Mouse (Mus musculus) forebrain, embryonic 12.5 days (tissue): ENCODE measurements around the gene Foxd1. TPM values are rescaled to one million over a fixed set of nuclear protein-coding genes. Genes with fewer than 3 reads are reported as not detected.

Experiments used
- ATAC-seq: fragments of 200-750 bp; cut with Nextera tagmentation; 2 replicates; pipeline ENCODE4 v1.8.0; 2017; ENCODE audit warnings: moderate TSS enrichment; ENCODE audit not compliant: low FRiP score
- H3K27ac ChIP-seq: fragments of 300-500 bp; sonication (generic); 2 replicates; pipeline ENCODE4 v1.5.1; 2016; ENCODE audit warnings: mild to moderate bottlenecking
- H3K27me3 ChIP-seq: fragments of 300-500 bp; sonication (generic); 2 replicates; pipeline ENCODE4 v1.6.1; 2016; ENCODE audit warnings: mild to moderate bottlenecking
- H3K36me3 ChIP-seq: fragments of 300-500 bp; sonication (generic); replicated peaks from 2 replicates; pipeline ENCODE4 v1.6.1; 2016; ENCODE audit warnings: mild to moderate bottlenecking
- H3K4me1 ChIP-seq: fragments of 300-500 bp; sonication (generic); 2 replicates; pipeline ENCODE4 v1.6.1; 2016
- H3K4me2 ChIP-seq: fragments of 300-500 bp; sonication (generic); 2 replicates; pipeline ENCODE4 v1.6.1; 2016; ENCODE audit warnings: mild to moderate bottlenecking, moderate library complexity
- H3K4me3 ChIP-seq: fragments of 300-500 bp; sonication (generic); replicated peaks from 2 replicates; pipeline ENCODE4 v1.5.1; 2016; ENCODE audit warnings: mild to moderate bottlenecking
- H3K9ac ChIP-seq: fragments of 300-500 bp; sonication (generic); 2 replicates; pipeline ENCODE4 v1.6.1; 2016; ENCODE audit warnings: mild to moderate bottlenecking
- H3K9me3 ChIP-seq: fragments of 300-500 bp; sonication (generic); 2 replicates; pipeline ENCODE4 v1.6.1; 2016
- WGBS: fragments of 180-500 bp; shearing (Covaris S2); methylation state at CpG from one replicate; pipeline ENCODE4 v1.1.7; 2016; 5-methylcytosine and 5-hydroxymethylcytosine counted together
- polyA plus RNA-seq: library from polyadenylated mRNA; unstranded; fragments of >200 nt; fragmentation: Nextera tagmentation; extraction: Ambion mirVana; gene quantifications from 2 replicates; pipeline ENCODE4 v1.2.1, GENCODE M21; 2016

Foxd1 gene
- polyA plus RNA-seq, 1 experiment from 2014 or later: 4.2 TPM

GRCm38 (mm10) chr13:98317911-98318310 is 36.1 kb upstream of the Foxd1 start:
- WGBS: 90% methylated on average over 6 of the region's 6 CpGs
- H3K27ac ChIP-seq: no peak overlapping the region
- H3K9ac ChIP-seq: no peak overlapping the region
- H3K36me3 ChIP-seq: peaks cover 14% of the 10 kb centered on the region
- H3K27me3 ChIP-seq: no peaks in the 10 kb centered on the region
- no peaks in the 10 kb centered on the region for H3K9me3 ChIP-seq
- peaks cover 16% of the 10 kb centered on the region for H3K4me1 ChIP-seq
- H3K4me2 ChIP-seq: peak overlapping the region; percentile 71
- no peak overlapping the region for H3K4me3 ChIP-seq
- no peak for ATAC-seq

- WGBS: 82% methylated on average over 11 of the region's 11 CpGs
- H3K36me3 ChIP-seq: no peaks in the 10 kb centered on the region; the same call in 1 of the 2 replicates
- H3K9me3 ChIP-seq: no peaks in the 10 kb centered on the region
- no peak overlapping the region for H3K4me2 ChIP-seq
- no peak overlapping the region for H3K4me3 ChIP-seq
- no peak overlapping the region for H3K27ac ChIP-seq
- ATAC-seq: no peak
- H3K4me1 ChIP-seq: no peaks in the 10 kb centered on the region
- no peak overlapping the region for H3K9ac ChIP-seq
- no peaks in the 10 kb centered on the region for H3K27me3 ChIP-seq
Observed at GRCm38 (mm10) chr13:98325034-98325433, 29.0 kb upstream of the Foxd1 start.

GRCm38 (mm10) chr13:98332106-98332505 is 21.9 kb upstream of the Foxd1 start:
- no peaks in the 10 kb centered on the region for H3K4me1 ChIP-seq

GRCm38 (mm10) chr13:98336205-98336604 is 17.8 kb upstream of the Foxd1 start:
- Histone ChIP-seq H3K4me2 (no peak overlapping the region), H3K4me3 (no peak overlapping the region), H3K27me3 (peaks cover 10% of the 10 kb centered on the region; the same call in 1 of the 2 replicates), H3K9ac (no peak overlapping the region), H3K4me1 (no peaks in the 10 kb centered on the region), H3K36me3 (no peaks in the 10 kb centered on the region), H3K9me3 (no peaks in the 10 kb centered on the region), H3K27ac (no peak overlapping the region)
- 91% methylated on average over 1 of the region's 1 CpGs for WGBS
- no peak for ATAC-seq

More at GRCm38 (mm10) chr13:98332106-98332505, 21.9 kb upstream of the Foxd1 start:
- H3K9me3 ChIP-seq: no peaks in the 10 kb centered on the region
- no peak for ATAC-seq
- H3K9ac ChIP-seq: no peak overlapping the region
- H3K4me2 ChIP-seq: no peak overlapping the region
- no peaks in the 10 kb centered on the region for H3K36me3 ChIP-seq
- no peak overlapping the region for H3K27ac ChIP-seq
- 49% methylated on average over 2 of the region's 2 CpGs for WGBS
- H3K27me3 ChIP-seq: no peaks in the 10 kb centered on the region
- H3K4me3 ChIP-seq: no peak overlapping the region

- no peak overlapping the region for H3K4me2 ChIP-seq
- 81% methylated on average over 5 of the region's 5 CpGs for WGBS
- no peak for ATAC-seq
- H3K27me3 ChIP-seq: peaks cover 21% of the 10 kb centered on the region
- H3K27ac ChIP-seq: no peak overlapping the region
- no peaks in the 10 kb centered on the region for H3K4me1 ChIP-seq
- no peaks in the 10 kb centered on the region for H3K36me3 ChIP-seq
- no peak overlapping the region for H3K9ac ChIP-seq
- no peak overlapping the region for H3K4me3 ChIP-seq
- H3K9me3 ChIP-seq: no peaks in the 10 kb centered on the region
Observed at GRCm38 (mm10) chr13:98340506-98340905, 13.5 kb upstream of the Foxd1 start.

GRCm38 (mm10) chr13:98349491-98349890 is 4.6 kb upstream of the Foxd1 start:
- no peak overlapping the region for H3K27ac ChIP-seq
- peaks cover 67% of the 10 kb centered on the region for H3K27me3 ChIP-seq
- H3K9me3 ChIP-seq: no peaks in the 10 kb centered on the region
- 80% methylated on average over 4 of the region's 4 CpGs for WGBS
- no peak overlapping the region for H3K4me3 ChIP-seq
- no peak overlapping the region for H3K4me2 ChIP-seq
- H3K36me3 ChIP-seq: no peaks in the 10 kb centered on the region
- H3K9ac ChIP-seq: no peak overlapping the region
- no peak for ATAC-seq
- H3K4me1 ChIP-seq: peaks cover 11% of the 10 kb centered on the region

- H3K27me3 ChIP-seq: peaks cover 75% of the 10 kb centered on the region
- H3K4me2 ChIP-seq: no peak overlapping the region
- H3K4me1 ChIP-seq: peaks cover 26% of the 10 kb centered on the region
- no peak for ATAC-seq
- H3K27ac ChIP-seq: no peak overlapping the region
- WGBS: 5% methylated on average over 8 of the region's 8 CpGs
- no peaks in the 10 kb centered on the region for H3K9me3 ChIP-seq
- no peaks in the 10 kb centered on the region for H3K36me3 ChIP-seq
- H3K9ac ChIP-seq: no peak overlapping the region
- no peak overlapping the region for H3K4me3 ChIP-seq
Observed at GRCm38 (mm10) chr13:98351527-98351926, 2.5 kb upstream of the Foxd1 start.

- Histone ChIP-seq H3K4me2 (no peak overlapping the region), H3K27me3 (peaks cover 73% of the 10 kb centered on the region), H3K9me3 (no peaks in the 10 kb centered on the region), H3K9ac (no peak overlapping the region), H3K4me3 (no peak overlapping the region), H3K36me3 (no peaks in the 10 kb centered on the region), H3K4me1 (peaks cover 26% of the 10 kb centered on the region), H3K27ac (no peak overlapping the region)
- no peak for ATAC-seq
- 8% methylated on average over 14 of the region's 14 CpGs for WGBS
Observed at GRCm38 (mm10) chr13:98352381-98352975, 1.6 kb upstream of the Foxd1 start.

GRCm38 (mm10) chr13:98353709-98354089 is 343 bp upstream of the Foxd1 start:
- Histone ChIP-seq H3K36me3 (no peaks in the 10 kb centered on the region), H3K27me3 (peaks cover 85% of the 10 kb centered on the region), H3K9ac (no peak overlapping the region), H3K4me3 (peak overlapping the region; percentile 54), H3K9me3 (no peaks in the 10 kb centered on the region), H3K4me2 (peak overlapping the region; percentile 62), H3K4me1 (peaks cover 32% of the 10 kb centered on the region), H3K27ac (no peak overlapping the region)
- ATAC-seq: peak; percentile 21; the same call in 1 of the 2 replicates
- WGBS: under 1% methylated on average over 13 of the region's 13 CpGs

GRCm38 (mm10) chr13:98354871-98355558 is 973 bp downstream of the Foxd1 start:
- peak; percentile 40 for ATAC-seq
- H3K27me3 ChIP-seq: peaks cover 86% of the 10 kb centered on the region
- H3K36me3 ChIP-seq: no peaks in the 10 kb centered on the region
- H3K9me3 ChIP-seq: no peaks in the 10 kb centered on the region
- H3K4me1 ChIP-seq: peaks cover 36% of the 10 kb centered on the region
- H3K4me2 ChIP-seq: peak overlapping the region; percentile 62
- peak overlapping the region; percentile 54 for H3K4me3 ChIP-seq
- under 1% methylated on average over 39 of the region's 102 CpGs for WGBS
- H3K9ac ChIP-seq: peak overlapping the region; percentile 68
- H3K27ac ChIP-seq: peak overlapping the region; percentile 75

- Histone ChIP-seq H3K4me2 (peak overlapping the region; percentile 62), H3K27me3 (peaks cover 86% of the 10 kb centered on the region), H3K4me1 (peaks cover 36% of the 10 kb centered on the region), H3K27ac (peak overlapping the region; percentile 75), H3K36me3 (no peaks in the 10 kb centered on the region), H3K9me3 (no peaks in the 10 kb centered on the region), H3K9ac (peak overlapping the region; percentile 68), H3K4me3 (peak overlapping the region; percentile 54)
- under 1% methylated on average over 76 of the region's 81 CpGs for WGBS
- no peak for ATAC-seq
Observed at GRCm38 (mm10) chr13:98355559-98356111, 1.6 kb downstream of the Foxd1 start.

- Histone ChIP-seq H3K9ac (peak overlapping the region; percentile 68; the same call in 1 of the 2 replicates), H3K4me1 (peaks cover 36% of the 10 kb centered on the region), H3K36me3 (no peaks in the 10 kb centered on the region), H3K27me3 (peaks cover 86% of the 10 kb centered on the region), H3K4me3 (peak overlapping the region; percentile 54), H3K4me2 (peak overlapping the region; percentile 62), H3K27ac (no peak overlapping the region), H3K9me3 (no peaks in the 10 kb centered on the region)
- no peak for ATAC-seq
- 2% methylated on average over 9 of the region's 9 CpGs for WGBS
Observed at GRCm38 (mm10) chr13:98356176-98356972, 2.3 kb downstream of the Foxd1 start.
